Mouse (Mus musculus) frontal cortex, postnatal 36 days (tissue): ENCODE measurements around the gene Timm22.

Experiments used
- DNase-seq, 2 experiments: peaks; one replicate each; pipeline ENCODE4 v3.0.0; 2022; ENCODE audit warnings: low spot score in 2 of 2

Gene Timm22

DNA sequence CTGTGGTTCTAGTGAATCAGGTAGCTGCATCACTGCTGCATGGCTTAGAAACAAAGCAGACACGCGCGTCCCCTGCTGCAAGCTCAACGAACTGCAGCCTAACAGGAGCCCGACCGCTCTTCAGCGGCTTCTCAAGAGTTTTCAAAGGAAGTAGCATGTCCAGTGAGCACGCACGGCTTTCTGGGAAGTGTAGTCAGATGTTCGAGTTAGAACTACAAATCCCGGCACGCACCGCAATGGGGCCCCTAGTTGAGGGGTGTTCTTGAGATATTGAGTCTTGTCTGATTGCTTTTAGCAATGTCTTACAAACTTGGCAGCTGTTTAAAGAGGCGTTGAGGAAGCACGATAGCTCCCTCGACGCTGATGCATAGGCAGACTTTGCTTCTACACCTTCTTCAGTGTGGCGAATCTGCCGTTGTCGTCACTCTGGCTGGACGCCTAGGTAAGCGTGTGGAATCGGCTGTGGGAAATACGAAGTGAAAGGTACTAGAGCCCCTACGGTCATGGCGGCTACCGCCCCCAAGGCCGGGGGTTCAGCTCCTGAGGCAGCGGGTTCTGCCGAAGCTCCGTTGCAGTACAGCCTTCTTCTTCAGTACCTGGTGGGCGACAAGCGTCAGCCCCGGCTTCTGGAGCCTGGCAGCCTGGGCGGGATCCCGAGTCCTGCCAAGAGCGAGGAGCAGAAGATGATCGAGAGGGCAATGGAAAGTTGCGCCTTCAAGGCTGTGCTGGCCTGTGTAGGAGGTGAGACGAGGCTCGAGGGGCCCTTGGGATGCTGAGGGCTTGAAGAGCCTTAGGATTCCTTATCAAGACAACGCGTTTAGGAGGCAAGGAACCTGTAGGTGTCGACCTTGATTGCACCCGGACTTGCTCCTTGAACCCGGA is at the start of gene Timm22:
Gene Timm22 (plus strand): TSS at position 251 of the 882 bp plus-strand sequence.
- peak; percentile 99 for DNase-seq

DNA sequence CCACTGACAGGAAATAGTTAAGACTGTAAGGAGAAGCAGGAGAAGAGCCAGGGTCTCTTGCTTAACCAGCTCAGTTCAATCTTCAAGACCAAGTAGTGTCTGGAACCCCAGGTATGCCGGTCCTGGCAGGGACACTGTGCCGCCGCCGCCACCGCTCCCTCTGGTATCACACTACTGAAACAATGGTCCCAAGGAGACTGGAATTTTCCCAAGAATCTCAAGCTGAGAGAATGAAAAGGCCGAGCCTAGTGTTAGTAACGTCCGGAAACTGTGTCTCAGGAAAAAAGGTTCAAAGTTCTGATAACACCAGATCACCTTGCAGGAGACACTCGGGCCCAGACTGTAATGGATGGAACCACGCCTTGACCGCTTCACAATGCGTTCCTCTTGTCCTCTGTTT is 49.3 kb upstream of the Timm22 start:
- DNase-seq, result no peak

DNA sequence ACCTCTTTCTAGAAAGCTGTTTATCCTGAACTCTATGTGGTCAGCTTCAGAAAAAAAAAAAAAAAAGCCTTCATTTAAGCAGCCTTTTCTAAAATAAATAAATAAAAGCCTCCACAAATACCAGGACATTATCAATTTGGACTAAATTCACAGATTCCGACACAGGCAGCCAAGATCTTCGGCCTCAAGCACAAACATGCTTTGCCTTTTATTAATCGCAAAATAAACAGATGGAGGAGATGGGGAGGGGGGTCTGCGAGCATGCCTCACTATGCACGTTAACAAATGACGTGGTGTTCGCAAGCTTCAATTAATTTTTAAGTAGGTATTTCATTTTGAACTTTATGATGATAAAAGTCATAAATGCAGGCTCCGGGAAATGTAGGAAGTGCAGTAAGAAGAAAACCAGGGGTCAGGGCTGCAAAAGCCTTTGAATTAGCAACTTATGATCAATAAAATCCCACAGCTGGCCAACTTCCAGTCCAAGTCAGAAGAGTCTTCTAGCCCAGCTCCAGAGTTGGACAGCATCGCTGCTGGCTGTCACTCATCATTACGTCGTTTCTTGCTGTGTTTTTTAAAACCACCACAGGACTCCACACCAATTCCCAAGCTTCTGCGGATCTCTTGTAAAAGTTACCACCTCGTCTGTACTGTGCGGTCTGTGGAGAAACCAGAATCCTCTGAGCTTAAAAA is 48.0 kb upstream of the Timm22 start:
- no peak for DNase-seq

DNA sequence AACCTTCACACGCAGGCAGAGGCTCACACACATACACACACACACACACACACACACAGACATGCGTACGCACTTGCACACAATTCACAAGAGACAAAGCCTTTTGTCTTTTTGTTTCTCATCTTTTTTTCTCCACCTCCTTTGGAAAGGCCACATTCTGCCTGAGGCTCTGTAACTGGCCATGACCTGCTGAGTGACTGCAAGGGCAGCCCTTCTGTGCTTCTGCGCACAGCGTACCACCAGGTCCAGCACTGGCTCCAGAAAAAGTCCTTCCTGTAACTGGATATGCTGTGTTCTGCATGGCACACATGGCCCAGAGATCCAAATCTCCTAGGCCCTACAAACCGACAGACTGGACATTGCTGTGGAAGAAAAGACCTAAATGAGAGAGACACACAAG is 46.5 kb upstream of the Timm22 start:
- no peak for DNase-seq

DNA sequence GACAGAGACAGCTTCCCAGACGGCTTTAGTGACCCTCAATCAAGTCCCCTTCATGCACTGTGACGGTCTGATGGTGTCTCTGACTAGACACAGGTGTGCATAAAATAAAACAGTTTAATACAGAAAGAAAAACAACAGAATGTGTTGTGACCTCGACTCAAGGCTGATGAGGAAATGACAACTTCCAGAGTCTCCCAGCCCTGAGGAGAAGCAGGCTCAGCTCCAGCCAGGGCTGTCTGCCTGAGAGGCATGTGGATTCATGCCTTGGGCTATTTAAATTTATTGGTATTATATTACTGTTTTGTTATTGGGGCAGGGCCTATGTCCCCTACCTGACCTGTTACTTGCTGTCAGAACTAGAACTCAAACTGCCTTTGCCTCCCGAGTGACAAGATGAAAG is 45.3 kb upstream of the Timm22 start:
- no peak for DNase-seq

DNA sequence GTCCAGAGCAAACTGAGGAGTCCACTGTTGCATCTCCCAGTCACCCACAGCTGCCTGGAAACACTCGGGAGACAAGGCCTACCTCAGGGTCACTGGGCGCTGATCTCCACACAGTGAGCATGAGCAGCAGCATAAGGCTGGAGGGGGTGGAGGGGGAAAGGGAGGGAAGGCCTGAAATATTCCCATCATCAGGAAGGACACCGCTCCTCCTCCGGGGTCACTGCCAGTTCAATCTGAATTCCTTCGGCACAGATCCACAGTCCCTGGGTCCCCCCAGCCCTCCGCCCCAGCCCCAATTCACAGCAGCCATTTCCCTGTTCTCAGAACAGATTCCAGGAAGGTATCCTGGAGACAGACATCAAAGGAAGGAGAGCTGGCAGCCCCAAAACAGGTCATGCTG is 43.6 kb upstream of the Timm22 start:
- no peak for DNase-seq

DNA sequence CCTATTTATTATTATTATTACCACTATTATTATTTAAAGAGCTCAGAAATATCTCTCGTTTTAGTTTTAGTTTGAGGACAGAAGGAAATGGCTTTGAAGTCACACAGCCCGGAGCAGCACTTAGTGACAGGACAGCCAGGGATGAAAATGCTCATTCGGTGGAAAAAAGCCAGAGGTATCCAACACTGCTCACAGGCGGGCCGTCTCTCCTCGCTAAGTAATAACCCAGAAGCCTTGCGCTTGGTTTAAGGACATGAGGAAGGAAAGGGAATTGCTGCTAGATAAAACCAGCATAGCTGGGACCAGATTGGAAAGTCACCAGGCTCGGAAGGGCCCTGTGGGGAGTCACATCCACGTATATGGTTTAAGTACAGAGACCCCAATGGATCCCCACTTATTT is 43.1 kb upstream of the Timm22 start:
- no peak for DNase-seq

DNA sequence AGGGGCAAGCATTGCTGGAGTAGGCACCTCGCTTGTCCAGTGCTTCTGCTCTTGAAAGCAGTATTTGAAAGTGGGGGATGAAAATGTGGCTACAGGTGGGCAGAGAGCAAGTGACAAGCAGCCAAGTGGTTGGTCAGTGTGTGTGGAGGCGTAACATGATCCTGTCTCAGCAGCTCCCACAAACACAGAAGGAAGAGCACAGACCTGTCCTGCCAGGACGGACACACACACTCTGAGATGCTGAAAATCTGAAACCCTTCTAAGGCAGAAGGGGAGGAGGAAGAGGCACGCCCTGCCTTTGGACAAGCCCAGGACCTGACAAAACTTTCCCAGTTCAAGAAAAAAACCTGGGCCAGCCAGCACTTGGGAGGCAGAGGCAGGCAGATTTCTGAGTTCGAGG is 42.7 kb upstream of the Timm22 start:
- DNase-seq, result no peak

DNA sequence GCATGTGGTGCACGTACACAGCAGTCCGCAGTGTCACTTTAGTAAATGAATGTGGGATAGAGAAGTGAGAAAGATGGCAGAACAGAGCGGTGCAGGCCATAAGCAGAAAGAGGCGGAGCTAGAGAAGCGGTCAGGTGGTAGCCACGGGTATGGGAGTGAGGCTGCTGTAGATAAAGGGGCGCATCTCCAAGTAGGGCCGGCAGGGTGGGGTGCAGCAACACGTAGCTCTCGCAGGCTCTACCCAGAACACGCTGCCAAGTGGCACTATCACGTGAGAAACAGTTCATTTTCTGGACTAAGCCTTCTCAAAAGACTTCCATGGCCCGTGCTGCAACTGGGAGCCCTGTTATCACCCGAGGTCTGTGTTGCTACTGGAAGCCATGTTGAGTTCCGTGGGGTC is 40.0 kb upstream of the Timm22 start:
- DNase-seq, result no peak

DNA sequence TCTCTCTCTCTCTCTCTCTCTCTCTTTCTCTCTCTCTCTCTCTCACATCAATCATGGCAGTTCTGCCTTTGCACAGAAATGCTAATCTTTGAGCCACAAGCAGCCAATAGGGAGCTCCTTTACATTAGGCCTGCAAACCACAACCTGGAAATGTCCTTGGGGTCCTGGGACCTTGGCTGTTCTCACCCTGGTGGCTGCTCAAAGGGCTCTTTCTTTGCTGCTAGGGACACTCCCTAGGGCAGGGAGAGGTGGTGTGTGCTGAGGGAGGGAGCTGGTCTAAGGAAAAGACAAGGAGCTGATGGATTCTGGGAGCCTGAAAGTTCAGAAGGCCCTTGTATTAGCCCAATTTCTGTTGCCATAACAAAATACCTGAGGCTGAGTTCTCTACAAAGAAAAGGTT is 36.3 kb upstream of the Timm22 start:
- no peak for DNase-seq

DNA sequence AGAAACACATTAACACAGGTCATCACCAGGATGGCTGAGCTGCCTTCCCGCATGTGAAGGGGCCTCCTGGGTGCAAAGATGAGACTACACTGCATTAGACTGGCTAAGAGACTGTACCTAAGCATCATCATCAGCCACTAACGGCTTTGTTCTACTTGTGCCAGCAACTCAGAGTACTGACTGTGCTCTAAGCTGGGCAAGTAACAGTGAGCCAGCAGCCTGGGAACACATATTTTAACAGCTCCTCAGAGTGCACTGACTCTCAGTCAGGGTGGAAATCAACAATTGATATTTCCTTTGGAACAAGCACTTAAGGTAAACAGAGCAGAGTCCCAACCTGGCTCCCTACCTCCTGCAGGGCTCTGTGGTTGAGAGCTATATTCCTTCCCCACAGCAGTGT is 34.6 kb upstream of the Timm22 start:
- no peak for DNase-seq

DNA sequence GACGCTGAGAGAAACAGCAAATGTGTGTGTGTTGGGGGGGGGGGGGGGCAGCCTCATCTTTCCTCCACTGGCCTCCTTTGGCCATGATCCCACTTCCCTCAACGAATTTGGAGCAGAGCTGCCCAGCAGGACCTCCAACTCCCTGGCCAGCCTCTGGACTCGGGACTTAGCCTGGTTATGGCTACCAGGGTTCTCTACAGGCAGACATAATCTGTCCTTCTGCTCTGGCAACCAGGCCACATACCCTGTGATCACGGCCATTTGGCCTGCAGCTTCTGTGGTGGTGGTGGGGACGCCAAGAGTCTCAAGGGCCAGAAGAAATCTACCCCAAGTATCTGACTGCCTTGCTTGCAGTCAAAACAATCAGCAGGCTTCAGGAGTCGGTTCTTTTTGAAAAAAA is 34.2 kb upstream of the Timm22 start:
- DNase-seq, result no peak

DNA sequence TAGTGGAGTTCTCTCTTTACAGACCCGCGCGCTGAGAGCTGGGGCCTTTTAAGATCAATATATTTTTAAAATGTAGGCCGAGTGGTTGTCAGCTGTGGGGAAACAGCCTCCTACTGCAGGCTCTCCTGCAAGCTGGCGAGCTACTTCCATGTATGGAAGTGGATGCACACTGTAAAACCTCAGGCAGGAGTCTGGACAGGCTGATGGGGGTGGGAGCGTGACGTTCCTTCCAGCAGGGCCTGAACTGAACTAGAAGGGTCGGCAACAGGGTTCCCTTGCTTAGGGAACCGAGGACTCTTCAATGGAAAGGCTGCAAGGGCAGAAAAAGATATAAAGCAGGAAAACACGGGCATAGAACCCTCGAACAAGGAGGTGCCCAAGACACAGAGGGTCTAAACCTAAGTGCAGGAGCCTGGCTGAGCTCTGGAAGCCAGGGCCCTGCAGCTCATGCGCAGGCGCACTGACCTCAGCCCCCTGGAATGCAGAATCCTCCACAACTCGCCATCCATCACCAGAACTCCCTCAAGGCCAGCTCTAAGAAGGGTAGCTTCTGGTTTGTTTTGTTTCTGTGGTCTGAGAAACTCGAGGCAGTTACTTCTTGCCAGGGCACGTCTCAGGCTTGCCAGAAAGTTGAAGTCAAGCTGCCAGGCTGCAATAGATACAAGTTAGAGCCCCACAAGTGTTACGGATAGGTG is 32.1 kb upstream of the Timm22 start:
- peak in 1 of 2 experiments; percentile 8 for DNase-seq

DNA sequence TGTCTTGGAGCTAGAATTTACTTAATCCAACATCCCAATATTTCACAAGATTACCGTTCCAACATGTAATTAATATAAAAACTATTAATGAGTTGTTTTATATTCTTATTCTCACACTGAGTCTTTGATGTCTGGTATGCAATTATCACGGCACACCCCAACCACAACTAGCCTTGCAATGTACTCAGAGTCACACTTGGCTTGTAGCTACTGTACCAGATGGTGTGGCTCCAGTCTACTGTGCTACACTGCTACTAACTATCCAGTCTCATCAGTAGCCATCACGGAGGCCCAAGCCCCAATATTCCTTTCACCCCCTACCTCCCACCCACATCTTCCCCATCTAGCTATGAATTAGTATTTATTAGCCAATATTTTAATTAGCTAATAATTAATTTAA is 30.3 kb upstream of the Timm22 start:
- DNase-seq, result no peak

DNA sequence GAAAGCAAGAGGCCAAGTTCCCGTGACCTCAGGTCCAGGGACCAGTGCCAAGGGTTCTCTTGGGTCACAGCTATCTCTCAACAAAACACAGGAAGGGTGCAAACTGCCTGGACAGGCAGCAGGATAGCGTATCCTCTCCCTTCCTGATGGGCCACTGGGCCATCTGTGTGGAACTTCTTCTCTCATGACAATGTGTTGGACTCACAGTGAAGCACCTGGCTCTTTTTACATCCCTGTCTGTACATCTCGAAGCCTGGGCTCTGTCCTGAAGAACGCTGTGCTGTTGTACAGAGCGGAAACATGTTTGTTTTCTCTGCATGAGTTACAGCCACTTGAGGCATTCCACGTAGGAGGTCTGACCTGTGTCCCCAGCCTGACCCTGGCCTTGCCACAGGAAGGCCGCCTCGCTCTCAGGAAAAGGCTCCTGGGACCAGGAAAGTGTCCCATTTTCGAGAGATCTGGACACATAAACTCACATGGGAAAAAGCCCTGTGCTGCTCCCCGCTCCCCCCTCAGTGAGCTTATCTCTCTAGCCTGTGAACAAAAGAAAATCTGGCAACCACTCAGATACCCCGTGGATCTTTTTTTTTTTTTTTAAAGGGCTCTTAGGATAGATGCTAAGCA is 26.7 kb upstream of the Timm22 start:
- DNase-seq, result no peak

DNA sequence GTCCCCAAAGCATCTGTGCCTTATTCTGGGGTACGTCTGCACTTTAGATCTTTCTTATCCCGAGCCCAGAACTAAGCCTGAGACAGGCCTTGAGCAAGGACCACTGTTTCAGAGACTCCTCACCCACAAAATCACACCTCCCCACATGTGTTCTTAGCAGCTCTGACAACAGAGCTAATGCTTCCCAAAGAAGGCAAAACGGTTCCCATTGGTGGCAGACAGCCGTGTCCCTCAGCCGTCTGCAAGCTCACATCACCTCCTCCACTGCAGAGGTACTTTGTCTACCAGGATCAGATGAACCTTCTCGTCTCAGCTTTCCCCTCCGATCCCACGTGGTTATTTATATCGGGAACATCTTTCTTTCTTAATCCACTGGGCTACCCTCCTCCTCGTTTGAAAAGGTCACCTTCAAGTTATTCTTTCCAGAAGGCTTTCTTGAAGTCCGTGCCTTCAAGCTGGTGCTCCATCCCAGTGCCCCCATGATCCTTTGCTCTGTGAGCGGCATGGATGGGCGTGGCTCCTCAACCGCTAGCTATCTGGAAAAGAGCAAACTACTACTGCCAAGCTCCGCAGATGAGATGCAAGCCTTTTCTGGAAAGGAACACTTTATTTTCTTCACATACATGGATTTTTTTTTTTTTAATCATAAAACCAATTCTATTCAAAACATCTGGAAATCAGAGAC is 25.4 kb upstream of the Timm22 start:
- DNase-seq, result no peak

DNA sequence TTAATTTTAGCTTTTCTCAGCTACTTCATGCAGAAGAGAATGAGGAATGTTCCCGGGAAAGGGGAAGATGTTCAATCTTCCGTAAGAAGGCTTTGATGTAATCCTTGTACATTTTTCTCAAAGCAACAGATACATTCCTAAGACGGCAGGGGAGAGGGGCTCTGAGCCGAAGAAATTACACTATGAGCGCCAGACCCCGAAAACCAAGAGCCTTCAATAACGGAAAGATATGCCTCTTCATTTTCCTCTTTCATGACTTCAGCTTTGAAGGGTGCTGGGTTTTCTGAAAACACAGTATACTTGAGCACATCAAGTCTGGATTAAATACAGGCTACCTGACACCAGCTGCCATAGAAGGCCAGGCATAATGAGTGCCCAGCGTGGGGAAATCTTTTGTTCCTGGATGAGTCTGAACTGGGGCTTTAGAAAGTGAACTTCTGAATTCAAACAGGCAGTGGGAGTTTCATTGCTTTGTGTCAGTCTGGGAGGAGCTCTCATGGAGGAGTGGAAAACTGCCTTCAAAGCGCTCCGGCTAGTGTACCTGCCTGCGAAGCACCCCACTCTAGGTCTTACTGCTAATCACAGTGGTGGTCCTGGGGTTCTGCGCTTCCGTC is 23.9 kb upstream of the Timm22 start:
- DNase-seq, result no peak

DNA sequence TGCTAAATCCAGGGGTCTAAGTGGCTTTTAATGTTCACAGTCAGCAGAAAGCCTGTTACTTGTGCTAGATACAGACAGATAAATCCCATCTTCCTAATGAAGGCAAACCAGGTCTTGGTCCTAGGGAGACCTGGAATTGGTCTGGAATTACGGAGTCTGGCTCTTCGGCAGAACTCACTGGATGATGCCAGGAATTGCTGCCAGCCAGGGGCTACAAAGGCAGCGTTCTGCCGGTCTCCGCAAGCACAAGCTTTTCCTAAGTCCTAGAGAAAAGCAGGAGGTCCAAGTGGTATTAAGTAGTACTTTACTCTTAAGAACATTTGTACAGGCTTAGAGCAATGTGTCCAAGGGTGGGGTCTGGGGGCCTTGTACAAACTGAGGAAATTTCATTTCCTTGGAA is 22.4 kb upstream of the Timm22 start:
- no peak for DNase-seq

DNA sequence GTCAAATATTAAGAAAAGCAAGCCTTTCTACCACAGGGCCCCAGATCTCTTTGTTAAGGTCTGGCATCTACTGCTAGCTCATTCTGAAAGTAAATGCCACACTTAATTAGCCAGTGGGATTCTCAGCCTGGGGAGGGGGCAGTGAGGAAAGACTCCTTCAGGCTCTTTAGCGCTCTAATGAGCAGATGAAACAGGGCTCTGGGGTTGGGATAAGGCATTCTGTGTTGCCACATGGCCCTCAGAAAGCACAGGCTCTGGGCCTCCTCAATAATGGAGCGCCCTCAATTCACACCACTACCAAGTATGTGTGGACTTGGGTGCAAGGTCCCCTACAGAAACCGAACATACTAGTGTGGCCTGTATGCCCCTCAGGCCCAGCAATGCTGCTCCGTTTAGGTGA is 21.7 kb upstream of the Timm22 start:
- DNase-seq, result no peak

DNA sequence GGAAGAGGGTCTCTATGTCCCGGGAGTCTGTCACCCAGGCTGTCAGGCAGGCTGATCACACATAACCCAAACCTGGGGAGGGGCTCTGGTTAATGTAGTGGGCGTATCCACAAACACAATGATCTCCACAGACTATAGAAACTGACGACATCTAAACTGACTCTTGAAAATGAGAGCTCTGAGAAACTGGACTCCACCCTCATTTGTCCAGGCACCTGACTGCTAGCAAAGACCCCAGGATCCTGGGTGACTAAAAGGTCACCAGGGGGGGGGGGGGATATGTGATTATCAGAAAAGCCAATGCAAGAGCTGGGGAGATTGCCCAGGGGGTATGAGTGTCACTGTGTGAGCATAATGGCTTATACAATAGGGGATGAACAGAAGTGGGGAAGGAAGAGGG is 21.0 kb upstream of the Timm22 start:
- no peak for DNase-seq

DNA sequence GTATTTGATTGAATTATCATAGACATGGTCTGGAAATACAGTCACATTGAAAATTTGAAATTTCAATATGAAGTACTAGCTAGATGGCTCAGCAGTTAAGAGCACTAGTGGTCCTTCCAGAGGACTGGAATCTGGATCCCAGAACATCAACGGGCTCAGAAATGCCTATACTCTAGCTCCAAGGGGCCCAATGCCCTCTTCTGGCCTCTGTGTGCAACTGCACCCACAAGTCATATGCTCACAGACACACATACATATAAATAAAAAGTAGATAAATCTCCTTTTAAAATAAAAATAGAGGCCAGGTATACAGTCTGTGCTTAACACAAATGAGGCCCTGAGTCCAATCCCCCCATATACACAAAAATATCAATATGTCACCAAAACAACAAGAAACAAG is 19.7 kb upstream of the Timm22 start:
- DNase-seq, result no peak
